Mouse (Mus musculus) left cerebral cortex, postnatal 4 days (tissue): ENCODE measurements around the gene Smoc1. TPM values are rescaled to one million over a fixed set of nuclear protein-coding genes. Genes with fewer than 3 reads are reported as not detected.
A peak's percentile ranks its signal among the peaks of the same experiment; 100 is the strongest.

Experiments used
- DNase-seq: peaks from one replicate; pipeline ENCODE4 v3.0.0-alpha.2; 2022
- intact Hi-C: fragments of 180-260 bp; cut with DNase I; formaldehyde crosslinking; loops from one replicate; pipeline ENCODE4 v1.15.1; 2025
- total RNA-seq, 2 experiments: library from RNA; stranded (reverse); gene quantifications; 2 replicates each; pipeline ENCODE4 v1.2.3; 2021

The Smoc1 gene
- total RNA-seq, 2 experiments from 2014 or later = 15.8 to 17.2 TPM

- intact Hi-C loops = no loop called here
Measured at GRCm38 (mm10) chr12:81074941-81075340, 48.3 kb downstream of the Smoc1 start.

GRCm38 (mm10) chr12:81077953-81078646 lies 51.5 kb downstream of the Smoc1 start:
- intact Hi-C loops = no loop called here

More at GRCm38 (mm10) chr12:81074941-81075340, 48.3 kb downstream of the Smoc1 start:
- DNase-seq = no peak

GRCm38 (mm10) chr12:81080345-81080744 lies 53.7 kb downstream of the Smoc1 start:
- intact Hi-C loops = no loop called here
- no peak for DNase-seq

More at GRCm38 (mm10) chr12:81077953-81078646, 51.5 kb downstream of the Smoc1 start:
- DNase-seq = no peak

- DNase-seq = no peak
- intact Hi-C loops = no loop called here
Measured at GRCm38 (mm10) chr12:81081031-81081430, 54.4 kb downstream of the Smoc1 start.

- DNase-seq = no peak
Measured at GRCm38 (mm10) chr12:81083146-81083545, 56.5 kb downstream of the Smoc1 start.

GRCm38 (mm10) chr12:81085244-81085643 lies 58.6 kb downstream of the Smoc1 start:
- DNase-seq = peak; percentile 40
- intact Hi-C loops = no loop called here

More at GRCm38 (mm10) chr12:81083146-81083545, 56.5 kb downstream of the Smoc1 start:
- intact Hi-C loops = no loop called here

GRCm38 (mm10) chr12:81088131-81088530 lies 61.5 kb downstream of the Smoc1 start:
- intact Hi-C loops = no loop called here
- no peak for DNase-seq

GRCm38 (mm10) chr12:81091641-81092040 lies 65.0 kb downstream of the Smoc1 start:
- no peak for DNase-seq
- intact Hi-C loops = no loop called here

GRCm38 (mm10) chr12:81092641-81093040 lies 66.0 kb downstream of the Smoc1 start:
- intact Hi-C loops = no loop called here
- DNase-seq = no peak

- DNase-seq = no peak
- intact Hi-C loops = no loop called here
Measured at GRCm38 (mm10) chr12:81093211-81093610, 66.6 kb downstream of the Smoc1 start.

GRCm38 (mm10) chr12:81094766-81095405 lies 68.3 kb downstream of the Smoc1 start:
- no peak for DNase-seq
- intact Hi-C loops = no loop called here

- no peak for DNase-seq
- intact Hi-C loops = no loop called here
Measured at GRCm38 (mm10) chr12:81097267-81097666, 70.7 kb downstream of the Smoc1 start.

- DNase-seq = no peak
- intact Hi-C loops = no loop called here
Measured at GRCm38 (mm10) chr12:81097738-81098137, 71.1 kb downstream of the Smoc1 start.

GRCm38 (mm10) chr12:81099161-81099560 lies 72.6 kb downstream of the Smoc1 start:
- DNase-seq = no peak

GRCm38 (mm10) chr12:81101691-81102090 lies 75.1 kb downstream of the Smoc1 start:
- intact Hi-C loops = no loop called here
- no peak for DNase-seq

More at GRCm38 (mm10) chr12:81099161-81099560, 72.6 kb downstream of the Smoc1 start:
- intact Hi-C loops = no loop called here

GRCm38 (mm10) chr12:81104546-81104945 lies 77.9 kb downstream of the Smoc1 start:
- DNase-seq = peak; percentile 38
- intact Hi-C loops = no loop called here

GRCm38 (mm10) chr12:81105721-81106633 lies 79.4 kb downstream of the Smoc1 start:
- intact Hi-C loops = no loop called here
- DNase-seq = peak; percentile 95

GRCm38 (mm10) chr12:81107278-81108100 lies 80.9 kb downstream of the Smoc1 start:
- DNase-seq = no peak
- intact Hi-C loops = no loop called here

GRCm38 (mm10) chr12:81108600-81109011 lies 82.0 kb downstream of the Smoc1 start:
- intact Hi-C loops = no loop called here
- DNase-seq = no peak

- intact Hi-C loops = no loop called here
- DNase-seq = peak; percentile 32
Measured at GRCm38 (mm10) chr12:81110006-81110405, 83.4 kb downstream of the Smoc1 start.
